Mouse (Mus musculus) forebrain, embryonic 11.5 days (tissue): ENCODE data around the gene Krtcap3. TPM values are rescaled to one million over a fixed set of nuclear protein-coding genes. Genes with fewer than 3 reads are reported as not detected.

Source experiments
- ATAC-seq: fragments of 200-750 bp; cut with Nextera tagmentation; replicated peaks from 2 replicates; pipeline ENCODE4 v1.8.0; 2017; ENCODE audit warnings: moderate TSS enrichment; ENCODE audit not compliant: low FRiP score
- DNase-seq: peaks from one replicate; pipeline ENCODE4 v3.0.0-alpha.2; 2017; ENCODE audit warnings: low spot score
- H3K27ac ChIP-seq: fragments of 300-500 bp; sonication (generic); 2 replicates; pipeline ENCODE4 v1.5.1; 2014; ENCODE audit warnings: low read depth, low read length
- H3K27me3 ChIP-seq: fragments of 300-500 bp; sonication (generic); 2 replicates; pipeline ENCODE4 v1.6.1; 2014; ENCODE audit warnings: mild to moderate bottlenecking, low read length, mixed read lengths; ENCODE audit not compliant: control insufficient read depth, insufficient read depth
- H3K36me3 ChIP-seq: fragments of 300-500 bp; sonication (generic); 2 replicates; pipeline ENCODE4 v1.6.1; 2014; ENCODE audit warnings: mild to moderate bottlenecking, low read length, moderate library complexity, mixed read lengths; ENCODE audit not compliant: control insufficient read depth, insufficient read depth
- H3K4me1 ChIP-seq: fragments of 300-500 bp; sonication (generic); replicated peaks from 2 replicates; pipeline ENCODE4 v1.6.1; 2014; ENCODE audit warnings: low read length, mixed read lengths; ENCODE audit not compliant: control insufficient read depth, insufficient read depth
- H3K4me2 ChIP-seq: fragments of 300-500 bp; sonication (generic); 2 replicates; pipeline ENCODE4 v1.6.1; 2014; ENCODE audit warnings: low read depth, mild to moderate bottlenecking, low read length, moderate library complexity, mixed read lengths; ENCODE audit not compliant: severe bottlenecking
- H3K4me3 ChIP-seq: fragments of 300-500 bp; sonication (generic); 2 replicates; pipeline ENCODE4 v1.5.1; 2014; ENCODE audit warnings: low read depth, low read length
- H3K9ac ChIP-seq: fragments of 300-500 bp; sonication (generic); 2 replicates; pipeline ENCODE4 v1.6.1; 2014; ENCODE audit warnings: low read length
- H3K9me3 ChIP-seq: fragments of 300-500 bp; sonication (generic); 2 replicates; pipeline ENCODE4 v1.6.1; 2016; ENCODE audit warnings: low read length, mixed read lengths; ENCODE audit not compliant: control insufficient read depth
- WGBS: fragments of 180-500 bp; shearing (Covaris S2); extraction: QIAGEN DNeasy Blood & Tissue Kit; methylation state at CpG from one replicate; pipeline ENCODE4 v1.1.7; 2014; 5-methylcytosine and 5-hydroxymethylcytosine counted together
- polyA plus RNA-seq: library from polyadenylated mRNA; unstranded; fragments of >200 nt; fragmentation: Nextera tagmentation; extraction: Ambion mirVana; gene quantifications from 2 replicates; pipeline ENCODE4 v1.2.1, GENCODE M21; 2014

Gene Krtcap3
- polyA plus RNA-seq, 1 experiment from 2014 or later = 5.0 TPM

DNA sequence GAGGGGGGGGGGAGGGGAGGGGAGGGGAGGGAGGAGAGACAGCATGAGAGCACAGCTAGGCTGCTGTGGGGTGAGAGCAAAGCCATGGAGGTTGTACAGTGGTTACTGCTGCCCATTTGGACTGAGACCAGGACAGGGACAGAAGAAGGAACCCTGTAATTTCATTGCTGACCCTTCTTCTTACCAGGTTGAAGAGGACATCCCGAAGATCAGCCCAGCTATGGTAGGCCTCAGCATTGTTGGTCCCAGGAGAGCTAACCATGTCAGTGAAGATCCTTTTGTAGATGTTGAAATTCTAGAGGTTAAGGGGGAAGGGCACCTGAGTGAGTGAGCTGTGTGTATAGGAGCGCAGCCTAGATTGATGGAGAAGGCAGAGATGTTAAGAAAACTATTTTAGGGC, 3.9 kb downstream of the Krtcap3 start:
- Histone ChIP-seq H3K9ac (no peak overlapping the region), H3K4me1 (peaks cover 7% of the 10 kb centered on the region; the same call in 1 of the 2 replicates), H3K9me3 (no peaks in the 10 kb centered on the region), H3K4me3 (no peak overlapping the region), H3K27me3 (peaks cover 2% of the 10 kb centered on the region; the same call in 1 of the 2 replicates), H3K36me3 (peaks cover 1% of the 10 kb centered on the region; the same call in 1 of the 2 replicates), H3K27ac (no peak overlapping the region), H3K4me2 (no peak overlapping the region)
- 92% methylated on average over 2 of the region's 2 CpGs for WGBS
- DNase-seq = no peak
- ATAC-seq = no peak

DNA sequence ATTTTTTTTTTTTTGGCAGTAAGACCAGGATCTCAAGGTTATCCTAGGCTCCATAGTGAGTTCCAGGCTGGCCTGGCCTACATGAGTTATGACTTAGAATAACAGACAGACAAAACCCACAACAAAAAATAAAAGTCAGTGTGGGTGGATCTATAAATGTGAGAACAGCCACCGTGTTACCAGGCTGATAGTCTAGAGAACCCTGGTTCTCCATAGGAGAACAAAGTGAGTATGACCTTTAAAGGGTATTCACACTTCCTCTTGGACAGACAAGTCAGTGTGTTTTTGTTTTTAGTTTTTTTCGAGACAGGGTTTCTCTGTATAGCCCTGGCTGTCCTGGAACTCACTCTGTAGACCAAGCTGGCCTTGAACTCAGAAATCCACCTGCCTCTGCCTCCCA, 4.5 kb downstream of the Krtcap3 start:
- Histone ChIP-seq H3K4me2 (no peak overlapping the region), H3K27me3 (peaks cover 2% of the 10 kb centered on the region; the same call in 1 of the 2 replicates), H3K9me3 (no peaks in the 10 kb centered on the region), H3K36me3 (no peaks in the 10 kb centered on the region), H3K9ac (no peak overlapping the region), H3K4me3 (no peak overlapping the region), H3K4me1 (peaks cover 7% of the 10 kb centered on the region; the same call in 1 of the 2 replicates), H3K27ac (no peak overlapping the region)
- ATAC-seq (no peak), DNase-seq (no peak)
- 86% methylated on average over 2 of the region's 2 CpGs for WGBS

DNA sequence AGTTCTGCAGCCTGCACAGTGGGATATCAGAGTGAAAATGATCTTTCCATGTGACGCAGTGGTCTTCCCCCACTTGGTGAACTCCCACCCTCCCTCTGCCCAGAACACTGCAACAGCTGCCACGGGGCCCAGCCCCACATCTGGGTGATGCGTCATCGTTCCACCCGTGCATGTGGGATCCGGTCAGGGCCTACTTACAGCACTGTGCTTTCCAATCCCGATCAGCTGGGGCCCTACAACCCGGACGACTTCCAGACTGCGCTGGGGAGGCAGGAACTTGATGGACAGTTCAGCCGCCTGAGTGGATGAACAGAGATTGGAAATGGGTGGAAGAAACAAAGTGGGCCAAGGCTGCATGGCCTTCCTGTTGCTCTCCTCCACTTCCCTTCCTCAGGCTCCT, 6.1 kb downstream of the Krtcap3 start:
- no peak for ATAC-seq
- WGBS = 91% methylated on average over 11 of the region's 11 CpGs

DNA sequence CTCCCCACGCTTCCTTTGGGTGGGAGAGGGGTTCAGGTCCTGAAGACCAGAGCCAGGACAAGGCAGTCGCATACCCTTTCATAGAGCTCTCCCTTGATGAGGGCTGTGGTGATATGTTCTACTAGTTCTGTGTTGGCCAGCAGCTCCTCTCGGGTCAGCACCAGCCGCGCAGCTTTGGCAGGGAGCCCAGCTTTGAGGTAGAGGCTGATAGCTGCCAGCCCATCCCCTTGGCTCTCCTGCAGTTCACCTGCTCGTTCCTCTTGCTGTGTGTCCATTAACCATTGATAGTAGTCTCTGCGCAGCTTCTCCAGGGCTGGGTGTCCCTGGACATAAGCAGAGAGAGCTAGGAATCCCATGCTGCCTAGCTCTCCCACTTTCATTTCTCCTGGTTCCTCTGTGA, 14.6 kb downstream of the Krtcap3 start:
- ATAC-seq (no peak), DNase-seq (no peak)
- H3K9ac ChIP-seq = no peak overlapping the region
- no peaks in the 10 kb centered on the region for H3K9me3 ChIP-seq
- no peaks in the 10 kb centered on the region for H3K27me3 ChIP-seq
- H3K4me3 ChIP-seq = no peak overlapping the region
- WGBS = 97% methylated on average over 7 of the region's 7 CpGs
- H3K4me2 ChIP-seq = no peak overlapping the region
- no peak overlapping the region for H3K27ac ChIP-seq
- H3K36me3 ChIP-seq = peaks cover 3% of the 10 kb centered on the region; the same call in 1 of the 2 replicates
- no peaks in the 10 kb centered on the region for H3K4me1 ChIP-seq

More for the DNA sequence above, 6.1 kb downstream of the Krtcap3 start:
- Histone ChIP-seq H3K27ac (no peak overlapping the region), H3K4me3 (no peak overlapping the region), H3K4me2 (no peak overlapping the region), H3K4me1 (no peaks in the 10 kb centered on the region), H3K27me3 (no peaks in the 10 kb centered on the region), H3K9me3 (no peaks in the 10 kb centered on the region), H3K9ac (no peak overlapping the region), H3K36me3 (no peaks in the 10 kb centered on the region; the same call in 1 of the 2 replicates)
- no peak for DNase-seq

DNA sequence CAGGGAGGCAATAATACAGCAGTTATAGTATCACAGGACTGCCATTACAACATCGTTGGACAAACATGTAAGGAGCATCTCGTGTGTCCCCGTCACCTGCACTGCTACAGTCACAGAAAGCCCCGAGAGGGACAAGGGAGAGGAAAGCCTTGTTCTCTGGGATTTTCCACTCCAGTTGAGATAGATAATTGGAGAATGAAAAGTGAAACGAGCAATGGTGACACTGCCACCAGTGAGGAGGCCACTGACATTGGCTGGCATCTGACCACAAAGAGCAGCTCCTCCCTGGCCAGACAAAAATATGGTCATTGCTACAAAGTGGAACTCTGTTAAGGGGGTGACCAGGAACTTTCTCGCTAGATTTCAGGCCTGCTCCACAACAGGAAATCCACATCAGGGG, 16.2 kb downstream of the Krtcap3 start:
- DNase-seq (no peak), ATAC-seq (no peak)
- H3K9me3 ChIP-seq = no peaks in the 10 kb centered on the region
- H3K27ac ChIP-seq = no peak overlapping the region
- H3K9ac ChIP-seq = no peak overlapping the region
- peaks cover 3% of the 10 kb centered on the region; the same call in 1 of the 2 replicates for H3K36me3 ChIP-seq
- no peak overlapping the region for H3K4me2 ChIP-seq
- no peak overlapping the region for H3K4me3 ChIP-seq
- H3K27me3 ChIP-seq = no peaks in the 10 kb centered on the region
- no peaks in the 10 kb centered on the region for H3K4me1 ChIP-seq
- 44% methylated on average over 6 of the region's 6 CpGs for WGBS

DNA sequence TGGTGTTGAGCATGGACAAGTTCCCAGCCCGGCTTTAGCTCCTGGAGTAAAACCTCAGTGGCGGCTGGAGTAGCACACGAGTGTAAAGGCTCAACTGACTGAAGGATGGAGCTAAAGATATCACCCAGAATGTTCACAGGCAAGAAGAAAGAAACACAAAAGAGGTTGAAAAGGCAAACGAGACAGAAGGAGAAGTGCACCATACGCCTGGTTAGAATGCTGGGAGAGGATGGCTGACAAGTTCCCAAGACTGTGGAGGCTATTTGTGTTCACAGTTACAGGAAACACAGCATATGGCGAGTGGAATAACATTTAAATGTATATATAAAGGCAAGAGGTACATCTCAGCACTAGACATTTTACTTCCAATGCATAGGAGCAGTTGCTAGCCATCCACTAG, 21.5 kb downstream of the Krtcap3 start:
- ATAC-seq (no peak), DNase-seq (no peak)
- H3K4me2 ChIP-seq = no peak overlapping the region
- H3K27me3 ChIP-seq = no peaks in the 10 kb centered on the region
- H3K36me3 ChIP-seq = no peaks in the 10 kb centered on the region; the same call in 1 of the 2 replicates
- no peaks in the 10 kb centered on the region for H3K4me1 ChIP-seq
- WGBS = 90% methylated on average over 6 of the region's 6 CpGs
- H3K9me3 ChIP-seq = no peaks in the 10 kb centered on the region
- H3K9ac ChIP-seq = no peak overlapping the region
- H3K27ac ChIP-seq = no peak overlapping the region
- H3K4me3 ChIP-seq = no peak overlapping the region

DNA sequence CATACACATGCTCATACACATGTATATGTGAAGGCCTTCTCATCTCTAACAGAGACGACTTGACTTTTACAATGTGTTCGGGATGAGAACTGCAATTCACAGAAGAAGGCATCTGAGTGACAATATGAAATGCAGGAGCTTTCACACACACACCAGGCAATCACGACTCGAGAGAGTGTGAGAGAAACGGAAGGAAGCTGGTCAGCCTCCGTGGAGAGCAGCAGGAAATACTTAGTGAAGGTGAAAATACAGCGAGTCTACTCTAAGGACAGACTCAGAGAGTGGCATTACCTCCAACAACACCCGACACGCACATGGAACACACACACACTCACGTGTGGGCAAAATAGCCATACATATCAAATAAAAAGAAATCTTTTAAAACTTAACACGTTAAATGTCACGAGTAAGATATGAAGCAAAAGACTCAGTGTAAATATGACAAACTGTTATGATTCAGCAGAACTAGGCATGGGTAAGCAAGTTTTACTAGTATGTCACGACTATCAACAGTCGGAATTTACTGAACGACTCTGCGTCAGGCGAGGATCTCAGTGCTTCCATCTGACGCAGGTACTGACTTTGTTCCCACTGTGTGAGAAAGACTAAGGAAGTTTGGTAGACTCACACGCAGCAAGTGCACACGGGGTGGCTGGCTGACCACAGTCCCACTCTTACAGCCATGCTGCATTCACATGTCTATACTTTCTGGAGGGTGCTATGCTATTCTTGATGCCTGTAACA, 27.9 kb downstream of the Krtcap3 start:
- Histone ChIP-seq H3K27me3 (no peaks in the 10 kb centered on the region), H3K27ac (no peak overlapping the region), H3K4me3 (no peak overlapping the region), H3K9me3 (no peaks in the 10 kb centered on the region), H3K4me1 (no peaks in the 10 kb centered on the region), H3K9ac (no peak overlapping the region), H3K4me2 (no peak overlapping the region), H3K36me3 (peaks cover 8% of the 10 kb centered on the region)
- no peak for ATAC-seq
- no peak for DNase-seq
- 88% methylated on average over 20 of the region's 20 CpGs for WGBS

DNA sequence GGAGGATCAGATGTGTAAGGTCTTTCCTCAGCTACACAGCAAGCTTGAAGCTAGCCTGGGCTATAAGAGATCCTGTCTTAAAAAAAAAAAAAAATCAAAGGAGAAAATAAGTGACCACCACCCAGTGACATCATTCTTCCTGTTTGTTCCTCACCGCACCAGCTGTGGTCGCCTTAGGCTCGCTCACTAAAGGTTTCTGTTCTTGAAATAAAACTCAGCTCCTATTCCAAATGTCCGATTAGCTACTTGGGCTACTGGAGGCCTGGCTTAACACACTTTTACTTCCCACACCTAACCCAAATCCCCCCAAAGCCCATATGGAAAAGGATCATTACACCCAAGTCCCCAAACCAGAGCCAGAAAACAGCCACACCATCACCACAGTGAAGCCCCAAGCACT, 36.7 kb downstream of the Krtcap3 start:
- no peak for ATAC-seq
- H3K4me3 ChIP-seq = no peak overlapping the region
- H3K27ac ChIP-seq = no peak overlapping the region
- H3K9ac ChIP-seq = no peak overlapping the region
- no peak overlapping the region for H3K4me2 ChIP-seq
- H3K9me3 ChIP-seq = no peaks in the 10 kb centered on the region
- H3K4me1 ChIP-seq = peaks cover 7% of the 10 kb centered on the region; the same call in 1 of the 2 replicates
- no peak for DNase-seq
- WGBS = 84% methylated on average over 4 of the region's 4 CpGs
- peaks cover 7% of the 10 kb centered on the region for H3K36me3 ChIP-seq
- H3K27me3 ChIP-seq = no peaks in the 10 kb centered on the region

DNA sequence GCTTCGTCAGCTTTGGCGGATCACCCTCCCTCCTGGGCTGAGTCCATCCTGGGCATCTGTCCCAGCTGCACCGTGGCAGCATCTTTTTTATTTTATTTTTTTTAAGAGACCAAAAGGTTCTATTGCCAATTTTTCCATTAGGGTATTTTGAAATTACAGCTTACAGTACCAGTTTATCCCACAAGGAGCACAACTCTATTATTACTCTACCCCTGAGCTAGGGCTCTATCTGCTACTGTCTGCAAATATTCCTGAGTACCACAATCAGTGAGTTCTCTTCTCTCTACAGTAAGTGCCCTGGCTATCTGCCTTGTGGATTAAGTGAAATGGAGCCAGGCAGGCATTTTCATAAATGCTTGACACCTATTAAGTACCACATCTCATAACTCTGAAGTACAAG, 37.2 kb downstream of the Krtcap3 start:
- Histone ChIP-seq H3K4me2 (no peak overlapping the region), H3K36me3 (peaks cover 5% of the 10 kb centered on the region), H3K27me3 (no peaks in the 10 kb centered on the region), H3K4me3 (no peak overlapping the region), H3K9ac (no peak overlapping the region), H3K4me1 (peaks cover 7% of the 10 kb centered on the region; the same call in 1 of the 2 replicates), H3K9me3 (no peaks in the 10 kb centered on the region), H3K27ac (no peak overlapping the region)
- 83% methylated on average over 3 of the region's 3 CpGs for WGBS
- DNase-seq (no peak), ATAC-seq (no peak)
